Mouse (Mus musculus) embryonic fibroblast, embryonic 13.5 days (primary cell): ENCODE results near the gene Chaf1a.

Experiments
- CTCF ChIP-seq: IDR thresholded peaks from 2 replicates; pipeline ENCODE4 v1.5.1; 2011; ENCODE audit warnings: mild to moderate bottlenecking, control low read depth, low read length, moderate library complexity, borderline replicate concordance; ENCODE audit not compliant: insufficient read depth
- POLR2A ChIP-seq: IDR thresholded peaks from 2 replicates; pipeline ENCODE4 v1.6.1; 2011; ENCODE audit warnings: low read depth, mild to moderate bottlenecking, control low read depth, low read length, moderate library complexity

- no peak for TF ChIP-seq CTCF
- TF ChIP-seq POLR2A = no peak
Measured at GRCm38 (mm10) chr17:56003000-56003399, 37.2 kb upstream of the Chaf1a start.
